Mouse (Mus musculus): Measurements from ENCODE around the gene Copz1. TPM values are rescaled to one million over a fixed set of nuclear protein-coding genes. Genes with fewer than 3 reads are reported as not detected.

Gene Copz1
- polyA plus RNA-seq, 1 experiment: 143 TPM

- Histone ChIP-seq H3K4me1 (ENCODE audit: control insufficient read depth, insufficient read depth, low read length) (0 out of 2 replicates have a peak, but pooled peaks cover 6% of the 10 kb centered on the region), H3K27ac (ENCODE audit: insufficient read depth, low read length) (no peak overlapping the region), H3K4me3 (ENCODE audit: insufficient read depth, low read length) (no peak overlapping the region)
- TF ChIP-seq POLR2A (IDR thresholded peaks at IDR 0.05; ENCODE audit: low read depth, low read length): no peak
- TF ChIP-seq CTCF (IDR thresholded peaks at IDR 0.05; ENCODE audit: borderline replicate concordance, insufficient read depth, low read length): no peak
These were observed 68.3 kb downstream of the Copz1 start for GRCm38 (mm10) chr15:103340786-103341185.

DNA sequence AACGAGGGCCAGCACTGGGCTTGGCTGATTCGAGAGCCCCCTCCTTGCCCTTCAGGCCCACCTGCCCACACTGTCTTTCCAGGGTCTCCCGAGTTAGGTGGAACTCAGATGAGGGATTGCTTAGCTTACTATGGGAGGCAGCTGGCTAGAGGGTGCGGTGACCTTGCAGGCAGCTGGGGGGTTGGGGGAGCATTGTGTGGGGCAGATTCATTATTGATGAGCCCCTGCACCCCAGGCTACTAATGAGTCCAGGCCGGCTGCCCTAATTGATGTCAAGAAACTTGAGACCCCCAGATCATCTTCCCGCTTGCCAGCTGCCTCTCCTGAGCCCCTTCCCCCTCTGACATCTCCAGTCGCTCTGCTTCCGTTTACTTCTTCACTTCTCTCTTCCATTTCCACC lies 69.0 kb downstream of the Copz1 start:
- no peak overlapping the region for H3K27ac ChIP-seq (ENCODE audit: insufficient read depth, low read length)
- H3K4me1 ChIP-seq (ENCODE audit: control insufficient read depth, insufficient read depth, low read length): 0 out of 2 replicates have a peak, but pooled peaks cover 6% of the 10 kb centered on the region
- TF ChIP-seq CTCF (IDR thresholded peaks at IDR 0.05; ENCODE audit: borderline replicate concordance, insufficient read depth, low read length) (no peak), POLR2A (IDR thresholded peaks at IDR 0.05; ENCODE audit: low read depth, low read length) (no peak)
- H3K4me3 ChIP-seq (ENCODE audit: insufficient read depth, low read length): no peak overlapping the region

- TF ChIP-seq POLR2A (IDR thresholded peaks at IDR 0.05; ENCODE audit: low read depth, low read length): no peak
- 0 out of 2 replicates have a peak, but pooled peaks have one; percentile 10 for TF ChIP-seq CTCF (IDR thresholded peaks at IDR 0.05; ENCODE audit: borderline replicate concordance, insufficient read depth, low read length)
- Histone ChIP-seq H3K27ac (ENCODE audit: insufficient read depth, low read length) (no peak overlapping the region; the same call in 1 of the 2 replicates), H3K4me3 (ENCODE audit: insufficient read depth, low read length) (no peak overlapping the region), H3K4me1 (ENCODE audit: control insufficient read depth, insufficient read depth, low read length) (0 out of 2 replicates have a peak, but pooled peaks cover 6% of the 10 kb centered on the region)
These were observed 69.9 kb downstream of the Copz1 start for GRCm38 (mm10) chr15:103342415-103342814.

GRCm38 (mm10) chr15:103343008-103343407 lies 70.5 kb downstream of the Copz1 start:
- H3K4me1 ChIP-seq (ENCODE audit: control insufficient read depth, insufficient read depth, low read length): 0 out of 2 replicates have a peak, but pooled peaks cover 6% of the 10 kb centered on the region
- no peak overlapping the region for H3K27ac ChIP-seq (ENCODE audit: insufficient read depth, low read length)
- TF ChIP-seq CTCF (IDR thresholded peaks at IDR 0.05; ENCODE audit: borderline replicate concordance, insufficient read depth, low read length): no peak
- TF ChIP-seq POLR2A (IDR thresholded peaks at IDR 0.05; ENCODE audit: low read depth, low read length): no peak
- H3K4me3 ChIP-seq (ENCODE audit: insufficient read depth, low read length): no peak overlapping the region

DNA sequence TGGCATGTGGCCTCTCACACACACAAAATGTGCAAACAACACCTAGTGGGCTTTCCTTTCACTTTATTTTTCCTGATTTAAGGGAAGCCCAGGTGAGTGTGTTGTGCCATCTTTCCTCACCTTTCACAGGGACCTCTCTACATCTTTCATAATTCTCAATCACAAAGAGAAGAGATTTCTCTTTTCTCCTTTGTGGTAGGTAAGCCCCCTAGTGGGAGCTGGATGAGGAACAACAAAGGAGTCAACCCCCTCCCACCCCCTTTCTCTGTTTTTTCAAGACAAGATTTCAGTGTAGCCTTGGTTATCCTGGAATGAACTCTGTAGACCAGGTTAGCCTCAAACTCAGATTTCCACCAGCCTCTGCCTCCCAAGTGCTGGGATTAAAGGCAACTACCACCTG lies 71.0 kb downstream of the Copz1 start:
- H3K4me1 ChIP-seq (ENCODE audit: control insufficient read depth, insufficient read depth, low read length): 0 out of 2 replicates have a peak, but pooled peaks cover 6% of the 10 kb centered on the region
- TF ChIP-seq POLR2A (IDR thresholded peaks at IDR 0.05; ENCODE audit: low read depth, low read length) (no peak), CTCF (IDR thresholded peaks at IDR 0.05; ENCODE audit: borderline replicate concordance, insufficient read depth, low read length) (no peak)
- no peak overlapping the region for H3K27ac ChIP-seq (ENCODE audit: insufficient read depth, low read length)

GRCm38 (mm10) chr15:103345789-103346188 lies 73.3 kb downstream of the Copz1 start:
- H3K27ac ChIP-seq (ENCODE audit: insufficient read depth, low read length): no peak overlapping the region
- no peak for TF ChIP-seq POLR2A (IDR thresholded peaks at IDR 0.05; ENCODE audit: low read depth, low read length)
- no peak for TF ChIP-seq CTCF (IDR thresholded peaks at IDR 0.05; ENCODE audit: borderline replicate concordance, insufficient read depth, low read length)

More for the DNA sequence above, 71.0 kb downstream of the Copz1 start:
- no peak overlapping the region for H3K4me3 ChIP-seq (ENCODE audit: insufficient read depth, low read length)

GRCm38 (mm10) chr15:103347275-103347684 lies 74.8 kb downstream of the Copz1 start:
- no peak overlapping the region for H3K4me3 ChIP-seq (ENCODE audit: insufficient read depth, low read length)
- no peaks in the 10 kb centered on the region for H3K4me1 ChIP-seq (ENCODE audit: control insufficient read depth, insufficient read depth, low read length)
- TF ChIP-seq CTCF (IDR thresholded peaks at IDR 0.05; ENCODE audit: borderline replicate concordance, insufficient read depth, low read length) (peak; percentile 71; the same call in 1 of the 2 replicates), POLR2A (IDR thresholded peaks at IDR 0.05; ENCODE audit: low read depth, low read length) (no peak)
- no peak overlapping the region for H3K27ac ChIP-seq (ENCODE audit: insufficient read depth, low read length)

More at GRCm38 (mm10) chr15:103345789-103346188, 73.3 kb downstream of the Copz1 start:
- H3K4me1 ChIP-seq (ENCODE audit: control insufficient read depth, insufficient read depth, low read length): no peaks in the 10 kb centered on the region
- H3K4me3 ChIP-seq (ENCODE audit: insufficient read depth, low read length): no peak overlapping the region

Other genes with a start within 250 kb of the Copz1 start
- gene Smug1, start 105.6 kb upstream of the Copz1 start, polyA plus RNA-seq (2011; ENCODE audit: insufficient read length, low read depth, missing spikeins): 10.4 and 11.0 TPM in 2 replicates
- 132 and 172 TPM in 2 replicates for gene Cbx5, start 32.9 kb upstream of the Copz1 start, polyA plus RNA-seq (2011; ENCODE audit: insufficient read length, low read depth, missing spikeins)
- gene Hnrnpa1, start 32.3 kb upstream of the Copz1 start, polyA plus RNA-seq (2011; ENCODE audit: insufficient read length, low read depth, missing spikeins): 509 and 719 TPM in 2 replicates
- not detected in 2 replicates for gene Nfe2, start 14.3 kb upstream of the Copz1 start, polyA plus RNA-seq (2011; ENCODE audit: insufficient read length, low read depth, missing spikeins)
- 0.40 TPM in 1 of 2 replicates, not detected in the other for gene Gpr84, start 37.9 kb downstream of the Copz1 start, polyA plus RNA-seq (2011; ENCODE audit: insufficient read length, low read depth, missing spikeins)
- 25.0 and 27.6 TPM in 2 replicates for gene Zfp385a, start 67.4 kb downstream of the Copz1 start, polyA plus RNA-seq (2011; ENCODE audit: insufficient read length, low read depth, missing spikeins)
- 161 and 346 TPM in 2 replicates for gene Itga5, start 94.0 kb downstream of the Copz1 start, polyA plus RNA-seq (2011; ENCODE audit: insufficient read length, low read depth, missing spikeins)
- not detected in 2 replicates for gene Gtsf1, start 157.8 kb downstream of the Copz1 start, polyA plus RNA-seq (2011; ENCODE audit: insufficient read length, low read depth, missing spikeins)
- gene Gtsf2, start 175.8 kb downstream of the Copz1 start, polyA plus RNA-seq (2011; ENCODE audit: insufficient read length, low read depth, missing spikeins): not detected in 2 replicates
- 0.33 and 2.1 TPM in 2 replicates for gene Nckap1l, start 181.1 kb downstream of the Copz1 start, polyA plus RNA-seq (2011; ENCODE audit: insufficient read length, low read depth, missing spikeins)
- gene Pde1b, start 230.3 kb downstream of the Copz1 start, polyA plus RNA-seq (2011; ENCODE audit: insufficient read length, low read depth, missing spikeins): 3.4 and 5.4 TPM in 2 replicates

Measured in embryonic fibroblast, embryonic 13.5 days (primary cell).